Mouse (Mus musculus) right cerebral cortex, postnatal 4 days (tissue): Measurements from ENCODE around the gene Srebf2.
A peak's percentile ranks its signal among the peaks of the same experiment; 100 is the strongest.
"Not testable (repeated sequence)": the region's sequence is repeated elsewhere in the genome, so short reads cannot be mapped to it uniquely, and the experiment has no call there.

Source experiments
- DNase-seq: peaks from one replicate; pipeline ENCODE4 v3.0.0-alpha.2; 2022

Srebf2 gene

GRCm38 (mm10) chr15:82146770-82147610 lies at the start of gene Srebf2:
Gene Srebf2 (plus strand): TSS chr15:82147181.
- peak; percentile 96 for DNase-seq

- peak; percentile 57 for DNase-seq
Measured at GRCm38 (mm10) chr15:82106953-82107555, 39.9 kb upstream of the Srebf2 start.

GRCm38 (mm10) chr15:82120544-82120943 lies 26.4 kb upstream of the Srebf2 start:
- DNase-seq, result no peak

- DNase-seq, result not testable (repeated sequence)
Measured at GRCm38 (mm10) chr15:82126690-82127089, 20.3 kb upstream of the Srebf2 start.

DNA sequence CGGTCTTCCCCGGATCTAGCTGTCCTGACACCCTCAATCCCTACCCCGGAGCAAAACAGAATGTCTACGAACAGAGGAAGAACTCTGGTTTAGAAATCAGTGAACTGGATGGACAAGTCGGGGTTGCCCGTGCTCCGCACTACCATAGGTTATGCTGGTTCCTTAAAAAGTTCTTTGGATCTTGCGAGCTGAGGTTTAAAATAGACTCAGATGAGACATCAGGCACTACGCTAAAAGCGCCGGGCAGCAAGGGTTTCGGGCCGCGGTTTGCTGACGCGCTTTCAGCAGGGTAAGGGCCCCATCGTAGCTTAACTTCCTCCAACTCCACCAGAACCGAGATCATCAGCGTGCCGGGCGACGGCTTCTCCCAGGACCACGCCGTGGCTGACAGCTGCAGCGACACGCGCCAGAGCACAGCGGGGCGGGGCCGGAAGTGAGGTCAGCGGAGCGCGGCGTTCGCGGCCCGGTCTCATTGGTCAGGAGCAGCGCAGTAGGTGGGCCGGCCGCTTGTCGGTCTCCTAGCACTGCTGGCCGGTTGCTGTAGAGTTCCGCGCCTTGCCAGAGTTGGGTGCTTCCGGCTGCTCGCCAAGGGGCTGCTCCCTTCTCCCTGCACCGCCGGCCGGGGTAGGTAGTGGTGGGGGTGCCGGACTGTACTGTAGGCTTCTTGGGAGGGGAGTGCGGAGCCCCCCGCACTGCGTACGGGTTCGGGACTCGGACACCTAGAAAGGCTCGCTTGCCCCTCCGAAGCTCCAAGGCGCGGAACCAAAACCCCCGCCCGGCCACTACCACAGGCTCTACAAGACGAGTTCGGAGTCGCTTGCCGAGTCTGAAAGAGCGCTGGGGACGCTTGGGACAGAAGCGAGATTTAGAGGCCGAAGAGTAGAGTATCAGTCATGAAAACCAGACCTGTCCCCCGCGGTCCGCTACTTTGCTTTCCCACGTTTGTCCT lies 19.3 kb upstream of the Srebf2 start, which contains the start of gene Ccdc134:
Ccdc134 (plus strand) TSS at position 497 of the 949 bp plus-strand sequence.
- peak; percentile 96 for DNase-seq

GRCm38 (mm10) chr15:82128398-82128797 lies 18.6 kb upstream of the Srebf2 start:
- DNase-seq, result no peak

DNA sequence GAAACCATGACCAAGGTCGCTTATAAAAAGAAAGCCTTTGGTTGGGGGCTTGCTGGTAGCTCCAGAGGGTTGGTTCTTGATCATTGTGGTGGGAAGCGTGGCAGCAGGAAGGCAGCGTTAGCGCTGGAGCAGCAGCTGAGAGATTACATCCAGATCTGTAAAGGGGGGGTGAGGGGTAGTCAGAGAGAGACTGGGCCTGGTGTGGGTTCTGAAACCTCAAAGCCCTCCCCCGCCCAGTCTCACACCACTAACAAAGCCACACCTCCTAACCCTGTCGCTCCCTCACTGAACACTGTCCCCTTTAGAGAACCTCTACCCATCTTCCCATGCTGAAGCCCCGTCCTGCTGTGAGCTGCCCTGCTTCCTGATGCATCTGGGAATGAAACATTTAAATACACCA lies 16.4 kb upstream of the Srebf2 start:
- no peak for DNase-seq

DNA sequence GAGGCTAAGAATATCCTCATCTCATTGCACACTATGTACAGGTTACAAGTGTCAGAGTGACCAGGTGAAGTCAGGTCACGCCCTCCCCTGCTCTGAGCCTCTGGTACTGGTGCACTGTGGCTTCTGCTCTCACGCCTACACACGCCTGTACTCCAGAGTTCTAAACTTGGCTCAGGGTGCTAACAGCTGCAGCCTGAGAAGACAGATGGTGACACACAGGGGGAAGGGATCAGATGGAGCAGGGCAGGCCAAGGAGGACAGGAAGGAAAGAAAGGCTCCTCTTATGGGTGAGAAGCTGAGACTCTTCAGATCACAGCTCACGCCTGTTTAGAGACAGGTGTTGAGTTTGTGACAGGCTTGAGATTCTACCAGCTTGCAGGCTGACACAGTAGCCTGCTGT lies 11.6 kb upstream of the Srebf2 start:
- no peak for DNase-seq

- peak; percentile 42 for DNase-seq
Measured at GRCm38 (mm10) chr15:82138565-82138964, 8.4 kb upstream of the Srebf2 start.

DNA sequence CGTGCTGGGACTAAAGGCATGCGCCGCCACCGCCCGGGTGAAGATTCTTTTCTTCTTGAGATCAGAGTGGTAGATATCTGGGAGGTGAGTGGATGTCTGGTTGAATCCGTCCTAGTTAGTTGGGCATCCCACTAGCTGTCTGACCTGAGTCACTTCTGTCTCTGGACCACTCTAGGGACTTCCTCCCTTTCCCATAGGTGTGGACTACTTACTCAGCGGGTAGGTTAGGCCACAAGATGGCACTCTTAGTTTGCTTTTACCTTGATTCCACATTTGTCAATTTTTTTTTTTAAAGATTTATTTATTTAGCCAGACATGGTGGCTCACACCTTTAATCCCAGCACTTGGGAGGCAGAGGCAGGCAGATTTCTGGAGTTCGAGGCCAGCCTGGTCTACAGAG lies 7.8 kb upstream of the Srebf2 start:
- no peak for DNase-seq

GRCm38 (mm10) chr15:82140355-82140754 lies 6.6 kb upstream of the Srebf2 start:
- no peak for DNase-seq

DNA sequence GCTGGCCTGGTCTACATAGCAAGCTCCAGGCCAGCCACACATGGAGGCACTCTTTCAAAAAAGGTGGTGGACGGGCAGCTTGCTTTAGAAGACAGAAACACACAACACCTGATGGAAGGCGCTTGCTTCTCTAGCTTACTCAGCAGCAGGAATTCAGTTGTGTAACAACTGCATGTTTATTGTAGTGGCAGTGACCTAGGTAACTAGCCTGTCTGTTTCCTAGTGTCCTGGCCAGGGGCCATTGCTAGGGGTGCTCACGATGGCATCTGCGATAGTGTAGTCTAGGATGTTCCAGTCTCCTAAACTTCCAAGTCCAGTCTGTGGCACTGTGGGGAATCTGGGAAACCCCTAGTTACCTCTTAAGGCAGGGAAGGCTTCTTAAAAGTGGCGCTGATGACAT lies 2.8 kb upstream of the Srebf2 start:
- DNase-seq, result no peak

DNA sequence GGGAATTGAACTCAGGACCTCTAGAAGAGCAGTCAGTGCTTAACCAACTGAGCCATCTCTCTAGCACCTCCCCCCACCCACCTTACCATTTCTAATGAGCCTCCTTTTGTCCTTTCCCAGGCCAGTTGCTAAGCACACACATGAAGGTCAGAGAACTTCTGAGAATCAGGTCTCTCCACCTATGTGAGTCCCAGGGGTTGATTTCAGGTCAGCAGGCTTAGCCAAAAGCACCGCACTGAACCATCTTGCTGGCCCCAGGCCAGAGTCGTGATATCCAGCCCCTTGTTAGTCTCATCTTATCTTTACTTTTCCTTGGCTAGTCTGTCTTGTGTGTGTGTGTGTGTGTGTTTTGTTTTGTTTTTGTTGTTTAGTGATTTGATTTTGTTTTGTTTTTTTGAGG lies 1.6 kb upstream of the Srebf2 start:
- DNase-seq, result no peak

DNA sequence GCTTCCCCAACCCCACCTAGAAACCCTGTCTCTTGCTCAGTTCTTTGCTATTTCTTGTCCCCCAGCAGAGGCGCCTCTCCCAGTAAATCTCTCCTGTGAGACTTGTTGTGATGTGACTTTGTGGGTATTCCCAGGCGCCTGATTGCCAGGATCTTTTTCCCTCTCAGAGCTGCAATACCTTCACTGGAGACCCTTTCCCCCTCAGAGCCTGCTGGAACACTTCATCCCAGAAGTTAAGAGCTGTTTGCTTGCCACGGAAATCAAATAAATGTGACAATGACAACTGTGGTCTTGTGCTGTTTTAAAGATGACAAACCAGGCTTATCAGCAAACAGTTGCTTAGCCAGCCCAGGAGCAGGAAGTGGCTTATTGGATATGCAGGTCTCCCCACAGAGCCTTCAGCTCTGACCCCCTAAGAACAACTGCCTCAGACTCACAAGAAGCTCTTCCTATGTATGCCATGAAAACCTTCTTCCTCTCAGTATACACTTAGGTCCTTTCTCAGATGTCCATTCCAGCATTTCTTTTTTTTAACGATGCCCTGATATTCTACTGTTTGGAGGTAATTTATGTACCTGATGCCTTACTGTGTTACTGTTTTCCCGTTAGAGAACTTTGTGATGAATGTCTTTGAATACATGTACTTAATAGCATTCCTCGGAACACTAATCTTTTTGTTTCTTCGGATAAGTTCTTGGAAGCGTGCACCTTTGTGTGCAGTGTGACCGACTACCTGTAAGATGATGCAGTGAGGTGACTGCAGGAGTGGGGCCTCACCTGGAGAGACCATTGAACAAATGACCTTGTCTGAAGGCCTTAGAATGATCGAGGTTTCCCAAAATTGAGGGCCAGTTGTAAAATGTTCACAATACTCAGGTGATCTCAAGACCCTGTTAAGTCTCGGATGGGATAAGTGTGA lies 871 bp upstream of the Srebf2 start:
- no peak for DNase-seq

- peak; percentile 55 for DNase-seq
Measured at GRCm38 (mm10) chr15:82147611-82148111, 680 bp downstream of the Srebf2 start.

GRCm38 (mm10) chr15:82148510-82148911 lies 1.5 kb downstream of the Srebf2 start:
- DNase-seq, result no peak

GRCm38 (mm10) chr15:82150042-82150441 lies 3.1 kb downstream of the Srebf2 start:
- DNase-seq, result no peak

GRCm38 (mm10) chr15:82151176-82151575 lies 4.2 kb downstream of the Srebf2 start:
- DNase-seq, result no peak

DNA sequence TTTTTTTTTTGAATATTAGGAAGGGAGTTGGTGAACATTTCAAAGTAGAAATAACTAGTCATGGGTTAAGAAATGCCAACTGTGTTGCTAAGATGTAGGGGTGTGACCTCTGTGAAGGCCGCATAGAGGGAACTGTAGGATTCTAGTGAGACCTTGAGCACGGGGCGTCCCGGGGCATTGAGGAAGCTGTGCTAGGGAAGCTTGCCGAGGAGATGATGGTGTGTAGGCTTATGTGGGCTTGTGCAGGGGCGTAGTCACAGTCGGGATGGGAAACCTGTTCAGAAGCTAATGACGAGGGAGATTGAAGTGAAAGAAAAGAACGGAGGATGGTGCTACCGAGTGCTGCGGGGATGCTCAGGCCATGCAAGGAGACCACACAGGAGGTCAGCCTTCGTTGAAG lies 5.0 kb downstream of the Srebf2 start:
- DNase-seq, result no peak

DNA sequence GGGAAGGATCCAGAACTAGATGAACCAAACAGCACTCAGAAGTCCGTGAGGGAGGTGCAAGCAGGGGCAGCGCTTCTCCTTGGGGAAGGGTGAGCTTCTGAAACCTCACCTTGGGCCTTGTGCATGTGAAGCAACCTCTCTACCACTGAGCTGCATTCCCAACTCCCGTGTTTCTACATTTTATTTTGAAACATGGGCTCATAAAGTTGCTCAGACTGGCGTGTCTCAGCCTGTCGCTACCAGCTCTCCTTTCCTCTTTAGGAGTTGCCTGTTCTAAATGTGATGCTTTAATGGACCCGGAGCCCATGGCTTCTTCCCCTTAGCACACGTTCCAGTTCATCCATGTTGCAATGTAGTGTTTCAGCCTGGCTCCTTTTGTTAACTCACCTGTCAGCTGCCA lies 5.5 kb downstream of the Srebf2 start:
- DNase-seq, result no peak

DNA sequence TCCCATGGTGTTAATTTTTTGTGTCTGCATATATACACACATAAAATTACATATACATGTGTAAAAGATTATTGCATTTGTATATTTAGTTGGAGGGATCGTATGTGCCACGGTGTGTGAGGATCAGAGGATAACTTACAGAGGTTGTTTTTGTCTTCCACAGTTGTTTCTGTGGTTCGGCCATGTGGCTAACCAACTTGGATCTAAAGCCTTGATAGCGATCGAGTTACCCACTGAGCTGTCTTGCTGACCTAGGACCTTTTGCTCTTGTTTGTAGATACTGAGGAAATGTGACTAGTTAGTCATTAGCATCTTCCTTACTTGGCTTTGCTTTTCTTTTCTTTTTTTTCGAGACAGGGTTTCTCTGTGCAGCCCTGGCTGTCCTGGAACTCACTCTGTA lies 9.3 kb downstream of the Srebf2 start:
- no peak for DNase-seq

GRCm38 (mm10) chr15:82156902-82157301 lies 9.9 kb downstream of the Srebf2 start:
- no peak for DNase-seq
